Mouse (Mus musculus) stomach, embryonic 16.5 days (tissue): ENCODE measurements around the gene As3mt. TPM values are rescaled to one million over a fixed set of nuclear protein-coding genes. Genes with fewer than 3 reads are reported as not detected.
"Not testable (repeated sequence)": the region's sequence is repeated elsewhere in the genome, so short reads cannot be mapped to it uniquely, and the experiment has no call there.

Experiments
- ATAC-seq: fragments of 200-750 bp; cut with Nextera tagmentation; 2 replicates; pipeline ENCODE4 v1.8.0; 2017; ENCODE audit warnings: moderate number of reproducible peaks, moderate TSS enrichment; ENCODE audit not compliant: insufficient read depth, low FRiP score
- H3K27ac ChIP-seq: fragments of 300-500 bp; sonication (generic); 2 replicates; pipeline ENCODE4 v1.5.1; 2014; ENCODE audit warnings: low read length
- H3K27me3 ChIP-seq: fragments of 300-500 bp; sonication (generic); 2 replicates; pipeline ENCODE4 v1.6.1; 2014; ENCODE audit warnings: low read length, control low read depth, mixed read lengths; ENCODE audit not compliant: control insufficient read depth, insufficient read depth
- H3K36me3 ChIP-seq: fragments of 300-500 bp; sonication (generic); 2 replicates; pipeline ENCODE4 v1.6.1; 2014; ENCODE audit warnings: low read length; ENCODE audit not compliant: control insufficient read depth, insufficient read depth
- H3K4me1 ChIP-seq: fragments of 300-500 bp; sonication (generic); 2 replicates; pipeline ENCODE4 v1.6.1; 2014; ENCODE audit warnings: low read length, control low read depth, mixed read lengths; ENCODE audit not compliant: control insufficient read depth, insufficient read depth
- H3K4me2 ChIP-seq: fragments of 300-500 bp; sonication (generic); 2 replicates; pipeline ENCODE4 v1.6.1; 2014; ENCODE audit warnings: low read depth, low read length, mixed read lengths
- H3K4me3 ChIP-seq: fragments of 300-500 bp; sonication (generic); replicated peaks from 2 replicates; pipeline ENCODE4 v1.5.1; 2014; ENCODE audit warnings: mild to moderate bottlenecking, low read length
- H3K9ac ChIP-seq: fragments of 300-500 bp; sonication (generic); 2 replicates; pipeline ENCODE4 v1.6.1; 2014; ENCODE audit warnings: low read length
- H3K9me3 ChIP-seq: fragments of 300-500 bp; sonication (generic); replicated peaks from 2 replicates; pipeline ENCODE4 v1.6.1; 2016; ENCODE audit warnings: low read length, control low read depth; ENCODE audit not compliant: control insufficient read depth
- WGBS: fragments of 180-500 bp; shearing (Covaris S2); extraction: QIAGEN DNeasy Blood & Tissue Kit; methylation state at CpG from one replicate; pipeline ENCODE4 v1.1.7; 2014; 5-methylcytosine and 5-hydroxymethylcytosine counted together
- polyA plus RNA-seq: library from polyadenylated mRNA; unstranded; fragments of >200 nt; fragmentation: Nextera tagmentation; extraction: Ambion mirVana; gene quantifications from 2 replicates; pipeline ENCODE4 v1.2.1, GENCODE M21; 2015

Gene As3mt
- polyA plus RNA-seq, 1 experiment from 2014 or later = 28.1 TPM

DNA sequence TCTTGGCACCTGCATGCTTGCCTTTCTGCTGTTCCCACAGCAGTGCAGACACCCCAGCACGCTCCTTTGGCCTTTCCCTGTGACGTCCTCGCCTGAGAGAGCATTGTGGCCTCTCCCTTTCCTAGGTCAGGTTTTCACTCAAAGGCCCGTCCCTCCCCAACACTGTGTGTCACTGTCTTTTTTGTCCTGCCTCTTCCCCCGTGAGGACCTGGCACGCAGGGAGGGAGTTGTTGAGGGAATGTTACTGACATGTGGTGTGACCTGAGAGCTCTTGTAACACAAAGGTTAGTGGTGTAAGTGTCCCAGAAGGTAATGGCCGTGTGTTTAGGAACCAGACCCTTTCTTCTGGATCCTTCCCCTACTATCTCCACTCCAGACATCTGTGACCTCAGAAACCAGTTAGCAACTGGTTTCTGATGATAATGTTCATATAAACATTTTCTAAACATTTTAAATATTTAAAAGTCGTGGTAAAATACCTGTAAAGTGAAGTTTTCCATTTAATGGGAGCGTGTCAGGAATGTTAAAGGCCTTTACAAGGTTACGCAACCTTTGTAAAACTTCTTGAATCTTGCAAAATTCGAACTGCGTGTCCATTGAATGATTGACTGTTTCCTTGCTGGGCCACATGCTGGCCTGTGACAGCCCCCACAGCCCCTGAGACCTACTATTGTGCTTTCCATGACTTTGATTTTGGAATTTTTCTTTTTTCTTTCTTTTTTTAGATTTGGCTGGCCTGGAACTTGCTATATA, 70.8 kb downstream of the As3mt start:
- no peak overlapping the region for H3K27ac ChIP-seq
- ATAC-seq = no peak

DNA sequence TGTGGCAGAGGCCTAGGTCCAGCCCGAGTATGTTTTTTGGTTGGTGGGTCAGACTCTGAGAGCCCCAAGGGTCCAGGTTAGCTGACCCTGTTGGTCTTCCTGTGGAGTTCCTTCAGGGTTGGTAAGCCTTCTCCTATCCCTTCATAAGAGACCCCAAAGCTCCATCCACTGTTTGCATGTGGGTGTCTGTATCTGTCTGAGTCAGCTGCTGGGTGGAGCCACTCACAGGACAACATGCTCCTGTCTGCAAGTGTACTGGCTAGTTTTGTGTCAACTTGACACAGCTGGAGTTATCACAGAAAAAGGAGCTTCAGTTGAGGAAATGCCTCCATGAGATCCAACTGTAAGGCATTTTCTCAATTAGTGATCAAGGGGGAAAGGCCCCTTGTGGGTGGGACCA, 71.9 kb downstream of the As3mt start:
- H3K27me3 ChIP-seq, ATAC-seq, H3K4me2 ChIP-seq, H3K9me3 ChIP-seq, H3K4me1 ChIP-seq, H3K9ac ChIP-seq, H3K4me3 ChIP-seq, H3K36me3 ChIP-seq, H3K27ac ChIP-seq: not testable (repeated sequence)
- WGBS = 76% methylated on average over 1 of the region's 1 CpGs

More for the DNA sequence above, 70.8 kb downstream of the As3mt start:
- H3K4me1 ChIP-seq = no peaks in the 10 kb centered on the region
- no peaks in the 10 kb centered on the region for H3K27me3 ChIP-seq
- 70% methylated on average over 12 of the region's 12 CpGs for WGBS
- no peak overlapping the region for H3K4me3 ChIP-seq
- H3K9me3 ChIP-seq = no peaks in the 10 kb centered on the region
- H3K4me2 ChIP-seq = no peak overlapping the region
- H3K9ac ChIP-seq = no peak overlapping the region
- H3K36me3 ChIP-seq = no peaks in the 10 kb centered on the region

DNA sequence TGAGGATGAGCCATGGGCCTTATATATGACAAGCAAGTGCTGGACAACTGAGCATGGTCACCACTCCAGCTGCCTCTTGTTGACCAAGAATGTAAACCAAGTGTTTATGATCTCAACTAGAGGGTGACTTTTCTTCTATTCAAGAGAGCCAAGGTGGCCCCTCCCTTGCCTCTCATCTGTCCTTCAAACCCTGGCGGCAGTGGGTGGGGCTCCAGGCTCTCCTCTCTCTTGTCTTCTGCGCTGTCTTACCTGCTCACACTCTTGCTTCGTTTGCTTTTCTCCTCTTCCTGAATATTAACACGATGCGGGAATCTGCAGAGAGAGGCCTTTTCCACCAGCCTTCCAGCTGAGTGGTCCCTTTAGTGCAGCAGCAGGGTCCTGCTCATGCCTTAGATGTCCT, 76.8 kb downstream of the As3mt start:
- 57% methylated on average over 5 of the region's 5 CpGs for WGBS
- Histone ChIP-seq H3K36me3 (no peaks in the 10 kb centered on the region), H3K4me3 (no peak overlapping the region), H3K27me3 (no peaks in the 10 kb centered on the region), H3K27ac (no peak overlapping the region), H3K4me1 (no peaks in the 10 kb centered on the region), H3K9me3 (no peaks in the 10 kb centered on the region), H3K9ac (no peak overlapping the region), H3K4me2 (no peak overlapping the region)
- ATAC-seq = no peak

DNA sequence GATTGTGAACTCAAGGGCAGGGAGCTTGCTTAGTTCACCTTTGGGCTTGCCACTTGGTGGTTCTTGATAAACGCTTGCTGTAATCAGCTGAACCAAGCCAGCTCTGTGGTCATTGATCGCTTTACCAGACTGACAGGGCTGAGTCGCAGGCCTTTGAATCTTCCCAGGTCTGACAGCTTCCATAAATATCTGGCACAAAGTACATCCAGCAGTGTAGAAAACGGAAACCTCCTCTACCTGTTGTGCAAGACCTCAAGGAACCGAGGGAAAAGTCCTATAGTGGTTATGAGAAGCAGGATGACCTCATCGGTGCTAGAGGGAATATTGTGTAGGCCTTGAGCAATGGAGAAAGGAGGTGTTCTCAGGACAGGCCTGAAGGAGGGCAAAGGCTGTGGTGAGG, 77.2 kb downstream of the As3mt start:
- ATAC-seq = peak; percentile 53; the same call in 1 of the 2 replicates

GRCm38 (mm10) chr19:46785633-46786032, 78.4 kb downstream of the As3mt start:
- no peaks in the 10 kb centered on the region for H3K27me3 ChIP-seq
- no peaks in the 10 kb centered on the region for H3K9me3 ChIP-seq
- H3K36me3 ChIP-seq = no peaks in the 10 kb centered on the region
- no peaks in the 10 kb centered on the region for H3K4me1 ChIP-seq
- H3K4me3 ChIP-seq = no peak overlapping the region
- no peak overlapping the region for H3K27ac ChIP-seq
- ATAC-seq = no peak
- no peak overlapping the region for H3K9ac ChIP-seq
- 80% methylated on average over 4 of the region's 4 CpGs for WGBS
- H3K4me2 ChIP-seq = no peak overlapping the region

More for the DNA sequence above, 77.2 kb downstream of the As3mt start:
- Histone ChIP-seq H3K27ac (no peak overlapping the region), H3K9me3 (no peaks in the 10 kb centered on the region), H3K4me1 (no peaks in the 10 kb centered on the region), H3K9ac (no peak overlapping the region), H3K27me3 (no peaks in the 10 kb centered on the region), H3K36me3 (no peaks in the 10 kb centered on the region), H3K4me2 (no peak overlapping the region), H3K4me3 (no peak overlapping the region)
- 58% methylated on average over 6 of the region's 6 CpGs for WGBS

DNA sequence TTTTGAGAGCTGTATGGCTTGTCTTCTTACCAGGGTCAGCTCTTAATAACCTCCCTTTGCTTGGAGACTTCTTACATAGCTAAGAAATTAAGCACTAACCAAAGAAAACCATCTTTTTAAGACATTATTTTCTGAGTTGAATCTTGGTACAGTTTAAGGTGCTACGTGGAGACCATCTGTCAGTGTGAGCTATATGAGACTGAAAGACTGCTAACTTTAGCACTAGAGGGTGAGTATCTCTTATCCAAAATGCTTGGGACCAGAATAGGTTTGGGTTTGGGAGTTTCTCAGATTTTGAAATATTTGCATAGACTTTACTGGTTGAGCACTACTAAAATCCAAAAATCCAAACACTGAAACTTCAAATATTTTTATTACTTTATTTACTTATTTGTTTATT, 82.5 kb downstream of the As3mt start:
- no peaks in the 10 kb centered on the region for H3K27me3 ChIP-seq
- no peaks in the 10 kb centered on the region for H3K36me3 ChIP-seq
- H3K4me3 ChIP-seq = no peak overlapping the region
- H3K9ac ChIP-seq = no peak overlapping the region
- no peaks in the 10 kb centered on the region for H3K9me3 ChIP-seq
- H3K4me1 ChIP-seq = no peaks in the 10 kb centered on the region
- H3K27ac ChIP-seq = no peak overlapping the region
- H3K4me2 ChIP-seq = no peak overlapping the region
- no peak for ATAC-seq
- WGBS = 96% methylated on average over 1 of the region's 1 CpGs

Other genes with a start within 250 kb of the As3mt start
- 11.8 and 16.2 TPM in 2 replicates for gene Trim8, start 205.8 kb upstream of the As3mt start, polyA plus RNA-seq
- 98.1 and 105 TPM in 2 replicates for gene Arl3, start 134.3 kb upstream of the As3mt start, polyA plus RNA-seq
- gene Sfxn2, start 134.1 kb upstream of the As3mt start, polyA plus RNA-seq = 16.6 and 19.3 TPM in 2 replicates
- 37.1 and 38.0 TPM in 2 replicates for gene Wbp1l, start 108.4 kb upstream of the As3mt start, polyA plus RNA-seq
- 0.09 TPM in 1 of 2 replicates, not detected in the other for gene Cyp17a1, start 34.3 kb upstream of the As3mt start, polyA plus RNA-seq
- 14.1 and 15.3 TPM in 2 replicates for gene Borcs7, start 17.6 kb upstream of the As3mt start, polyA plus RNA-seq
- 1.5 TPM in 2 replicates for gene Cnnm2, start 54.1 kb downstream of the As3mt start, polyA plus RNA-seq